In the genomic region with DNA sequence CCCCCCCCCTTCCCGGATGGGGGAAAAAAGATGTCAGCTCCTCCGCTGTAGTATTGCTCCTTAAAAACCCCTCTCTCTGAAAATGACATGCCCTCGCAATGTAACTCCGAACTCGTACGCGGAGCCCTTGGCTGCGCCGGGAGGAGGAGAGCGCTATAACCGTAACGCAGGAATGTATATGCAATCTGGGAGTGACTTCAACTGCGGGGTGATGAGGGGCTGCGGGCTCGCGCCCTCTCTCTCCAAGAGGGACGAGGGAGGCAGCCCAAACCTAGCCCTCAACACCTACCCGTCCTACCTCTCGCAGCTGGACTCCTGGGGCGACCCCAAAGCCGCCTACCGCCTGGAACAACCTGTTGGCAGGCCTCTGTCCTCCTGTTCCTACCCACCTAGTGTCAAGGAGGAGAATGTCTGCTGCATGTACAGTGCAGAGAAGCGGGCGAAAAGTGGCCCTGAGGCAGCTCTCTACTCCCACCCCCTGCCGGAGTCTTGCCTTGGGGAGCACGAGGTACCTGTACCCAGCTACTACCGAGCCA, we compare ENCODE assay signal across 8 mouse cellular contexts. TPM values are rescaled to one million over a fixed set of nuclear protein-coding genes. Genes with fewer than 3 reads are reported as not detected.
A peak's percentile ranks its signal among the peaks of the same experiment; 100 is the strongest.
DNase-seq lines count a peak whose midpoint lies in the region; ATAC-seq lines count a peak whose summit lies in the region.

TSS of gene Hoxc10 (plus strand) at position 21 of the 536 bp plus-strand sequence.

- no peaks in the 10 kb centered on the region for H3K9me3 ChIP-seq in kidney, embryonic 14.5 days (ENCODE audit: control insufficient read depth, low read length)
- no peaks in the 10 kb centered on the region for H3K9me3 ChIP-seq in limb, embryonic 15.5 days

- WGBS in kidney, embryonic 14.5 days: under 1% methylated on average over 27 of the region's 27 CpGs
- 1% methylated on average over 27 of the region's 27 CpGs for WGBS in limb, embryonic 15.5 days

- H3K36me3 ChIP-seq in kidney, embryonic 14.5 days (ENCODE audit: control insufficient read depth, insufficient read depth, low read length): no peaks in the 10 kb centered on the region
- H3K36me3 ChIP-seq in limb, embryonic 15.5 days: no peaks in the 10 kb centered on the region

- peaks cover 4% of the 10 kb centered on the region; the same call in 1 of the 2 replicates for H3K4me1 ChIP-seq in kidney, embryonic 14.5 days (ENCODE audit: control insufficient read depth, insufficient read depth, low read length)
- H3K4me1 ChIP-seq in limb, embryonic 15.5 days: peaks cover 18% of the 10 kb centered on the region

- peak within 1 kb of the TSS; percentile 70 for H3K4me3 ChIP-seq in kidney, embryonic 14.5 days (ENCODE audit: low read length)
- peak within 1 kb of the TSS; percentile 37 for H3K4me3 ChIP-seq in limb, embryonic 15.5 days

- no peak for DNase-seq in kidney, adult 11 months
- DNase-seq in MEL-GATA-1-ER (ENCODE audit: extremely low read depth, low read depth): peak; percentile 64
- peak; percentile 48 for DNase-seq in gastrocnemius, postnatal 10 days
- no peak for DNase-seq in thymus, postnatal 4 days
- no peak for DNase-seq in cerebellum, postnatal 14 days
- no peak for DNase-seq in urinary bladder, postnatal 25 days (ENCODE audit: low spot score)

- peak within 1 kb of the TSS; percentile 81 for H3K9ac ChIP-seq in kidney, embryonic 14.5 days (ENCODE audit: low read depth, low read length)
- H3K9ac ChIP-seq in limb, embryonic 15.5 days: no peak within 1 kb of the TSS

- H3K27ac ChIP-seq in kidney, embryonic 14.5 days (ENCODE audit: low read depth, low read length): peak within 1 kb of the TSS; percentile 95
- peak within 1 kb of the TSS; percentile 51 for H3K27ac ChIP-seq in limb, embryonic 15.5 days

- peak within 1 kb of the TSS; percentile 89 for H3K4me2 ChIP-seq in kidney, embryonic 14.5 days (replicated peaks; ENCODE audit: low read depth, low read length)
- peak within 1 kb of the TSS; percentile 48 for H3K4me2 ChIP-seq in limb, embryonic 15.5 days

- ATAC-seq in kidney, embryonic 14.5 days (ENCODE audit: low FRiP score, low TSS enrichment): peak; percentile 57
- peak; percentile 60 for ATAC-seq in limb, embryonic 15.5 days (ENCODE audit: insufficient number of reproducible peaks, low FRiP score, low TSS enrichment, low read depth)

- peaks cover 12% of the 10 kb centered on the region; the same call in 1 of the 2 replicates for H3K27me3 ChIP-seq in kidney, embryonic 14.5 days (ENCODE audit: control insufficient read depth, insufficient read depth, low read length)
- H3K27me3 ChIP-seq in limb, embryonic 15.5 days: peaks cover 91% of the 10 kb centered on the region

RNA-seq across cellular contexts. Expression of gene Hoxc10, which starts in this region (rescaled TPM):
- 62.9 and 64.5 TPM in 2 replicates for polyA plus RNA-seq in kidney, embryonic 14.5 days (2014; fragmentation: Nextera tagmentation; extraction: Ambion mirVana)
- total RNA-seq in gastrocnemius, postnatal 10 days (2021): 10 to 100 TPM; 50.7 to 51.2 TPM
- 5.6 and 6.0 TPM in 2 replicates for polyA plus RNA-seq in limb, embryonic 15.5 days (2015; fragmentation: Nextera tagmentation; extraction: Ambion mirVana)

Comparison
In these comparisons a context has a peak if more than half of its experiments do, and no peak if none do; other contexts are left out.
1. DNase-seq: peak in MEL-GATA-1-ER (single experiment) and gastrocnemius, postnatal 10 days (single experiment); none in kidney, adult 11 months (single experiment), thymus, postnatal 4 days (single experiment), cerebellum, postnatal 14 days (0 of 2) and urinary bladder, postnatal 25 days (single experiment).